Mouse (Mus musculus): ENCODE data around the gene Srbd1.

DNA sequence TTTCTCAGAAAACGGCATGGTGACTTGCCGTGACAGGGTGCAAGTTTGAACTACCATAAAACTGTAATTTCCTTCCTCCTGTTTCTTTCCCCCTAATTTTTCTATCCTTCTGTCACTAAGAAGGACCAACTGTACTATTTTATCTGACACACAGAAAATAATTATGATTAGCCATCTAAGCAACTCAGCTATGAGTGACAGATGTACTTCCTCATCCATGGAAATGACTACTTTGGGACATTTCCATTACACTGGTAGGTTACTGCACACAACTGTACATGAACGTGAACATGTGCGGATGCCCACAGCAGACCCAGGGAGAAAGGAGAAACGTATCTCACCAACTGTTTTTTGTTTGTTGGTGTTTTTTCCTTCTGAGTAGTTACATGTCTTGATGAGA lies 123.7 kb downstream of the Srbd1 start:
- TF ChIP-seq CTCF (IDR thresholded peaks at IDR 0.05; ENCODE audit: low read depth, low read length), result no peak
- TF ChIP-seq GATA2 (IDR thresholded peaks at IDR 0.05; ENCODE audit: borderline replicate concordance, low read depth, low read length), result no peak
